Mouse (Mus musculus): ENCODE results near the gene Trpc1. TPM values are rescaled to one million over a fixed set of nuclear protein-coding genes. Genes with fewer than 3 reads are reported as not detected.

Trpc1 gene
- total RNA-seq, 2 experiments from 2014 or later, result 1.7 to 3.2 TPM

Other genes with a start within 250 kb of the Trpc1 start
- 10 to 100 TPM; 27.7 to 43.8 TPM for gene U2surp, start 238.4 kb downstream of the Trpc1 start, total RNA-seq (2021)
- 1 to 10 TPM; 4.4 to 4.5 TPM for gene Paqr9, start 190.7 kb downstream of the Trpc1 start, total RNA-seq (2021)
- gene Pcolce2, start 112.8 kb downstream of the Trpc1 start, total RNA-seq (2021), result 1 to 10 TPM; 7.4 to 9.8 TPM
- gene Pls1, start 94.9 kb upstream of the Trpc1 start, total RNA-seq (2021), result under 1 TPM; 0.66 to 0.99 TPM
- gene Atr, start 107.2 kb upstream of the Trpc1 start, total RNA-seq (2021), result 1 to 10 TPM; 5.9 to 8.8 TPM
- 10 to 100 TPM; 15.3 to 19.9 TPM for gene Xrn1, start 204.4 kb upstream of the Trpc1 start, total RNA-seq (2021)